Mouse (Mus musculus) midbrain, embryonic 16.5 days (tissue): ENCODE data around the gene Ptpn5. TPM values are rescaled to one million over a fixed set of nuclear protein-coding genes. Genes with fewer than 3 reads are reported as not detected.

Experiments used
- ATAC-seq: fragments of 200-750 bp; cut with Nextera tagmentation; 2 replicates; pipeline ENCODE4 v1.8.0; 2017; ENCODE audit warnings: moderate TSS enrichment
- H3K27ac ChIP-seq: fragments of 300-500 bp; sonication (generic); 2 replicates; pipeline ENCODE4 v1.5.1; 2014; ENCODE audit warnings: mild to moderate bottlenecking, low read length, mixed read lengths
- H3K27me3 ChIP-seq: fragments of 300-500 bp; sonication (generic); 2 replicates; pipeline ENCODE4 v1.6.1; 2014; ENCODE audit warnings: low read depth, low read length, mixed read lengths; ENCODE audit not compliant: control insufficient read depth, insufficient read depth
- H3K36me3 ChIP-seq: fragments of 300-500 bp; sonication (generic); 2 replicates; pipeline ENCODE4 v1.6.1; 2014; ENCODE audit warnings: mild to moderate bottlenecking, low read length, moderate library complexity, mixed read lengths; ENCODE audit not compliant: control insufficient read depth, insufficient read depth
- H3K4me1 ChIP-seq: fragments of 300-500 bp; sonication (generic); 2 replicates; pipeline ENCODE4 v1.6.1; 2014; ENCODE audit warnings: mild to moderate bottlenecking, low read length, mixed read lengths; ENCODE audit not compliant: control insufficient read depth, insufficient read depth
- H3K4me2 ChIP-seq: fragments of 300-500 bp; sonication (generic); 2 replicates; pipeline ENCODE4 v1.6.1; 2014; ENCODE audit warnings: mild to moderate bottlenecking, low read length, mixed read lengths
- H3K4me3 ChIP-seq: fragments of 300-500 bp; sonication (generic); 2 replicates; pipeline ENCODE4 v1.5.1; 2014; ENCODE audit warnings: low read depth, mild to moderate bottlenecking, low read length, moderate library complexity, mixed read lengths
- H3K9ac ChIP-seq: fragments of 300-500 bp; sonication (generic); 2 replicates; pipeline ENCODE4 v1.6.1; 2014; ENCODE audit warnings: low read depth, low read length, mixed read lengths
- H3K9me3 ChIP-seq: fragments of 300-500 bp; sonication (generic); replicated peaks from 2 replicates; pipeline ENCODE4 v1.6.1; 2014; ENCODE audit warnings: mild to moderate bottlenecking, low read length, mixed read lengths; ENCODE audit not compliant: control insufficient read depth, poor library complexity, severe bottlenecking
- WGBS: fragments of 180-500 bp; shearing (Covaris S2); extraction: QIAGEN DNeasy Blood & Tissue Kit; methylation state at CpG from one replicate; pipeline ENCODE4 v1.1.7; 2014; 5-methylcytosine and 5-hydroxymethylcytosine counted together
- polyA plus RNA-seq: library from polyadenylated mRNA; unstranded; fragments of >200 nt; fragmentation: Nextera tagmentation; extraction: Ambion mirVana; gene quantifications from 2 replicates; pipeline ENCODE4 v1.2.1, GENCODE M21; 2015

Ptpn5 gene
- polyA plus RNA-seq, 1 experiment from 2014 or later, result 194 TPM

GRCm38 (mm10) chr7:47059339-47059738 is 74.1 kb downstream of the Ptpn5 start:
- Histone ChIP-seq H3K4me3 (no peak overlapping the region), H3K9ac (no peak overlapping the region), H3K4me2 (no peak overlapping the region), H3K27me3 (no peaks in the 10 kb centered on the region), H3K4me1 (no peaks in the 10 kb centered on the region), H3K27ac (no peak overlapping the region), H3K9me3 (no peaks in the 10 kb centered on the region), H3K36me3 (no peaks in the 10 kb centered on the region)
- no peak for ATAC-seq
- 74% methylated on average over 7 of the region's 7 CpGs for WGBS

GRCm38 (mm10) chr7:47056273-47056672 is 77.2 kb downstream of the Ptpn5 start:
- Histone ChIP-seq H3K27me3 (no peaks in the 10 kb centered on the region), H3K9ac (no peak overlapping the region), H3K4me3 (no peak overlapping the region), H3K27ac (no peak overlapping the region), H3K4me1 (peaks cover 13% of the 10 kb centered on the region), H3K9me3 (no peaks in the 10 kb centered on the region), H3K4me2 (no peak overlapping the region), H3K36me3 (no peaks in the 10 kb centered on the region)
- ATAC-seq, result no peak
- 85% methylated on average over 4 of the region's 4 CpGs for WGBS

- WGBS, result 84% methylated on average over 9 of the region's 9 CpGs
These were observed 77.7 kb downstream of the Ptpn5 start for GRCm38 (mm10) chr7:47055744-47056143.

GRCm38 (mm10) chr7:47054666-47055065 is 78.8 kb downstream of the Ptpn5 start:
- Histone ChIP-seq H3K4me2 (no peak overlapping the region), H3K4me3 (no peak overlapping the region), H3K27ac (no peak overlapping the region), H3K27me3 (no peaks in the 10 kb centered on the region), H3K9ac (no peak overlapping the region), H3K4me1 (peaks cover 15% of the 10 kb centered on the region), H3K36me3 (no peaks in the 10 kb centered on the region), H3K9me3 (no peaks in the 10 kb centered on the region)
- WGBS, result 71% methylated on average over 2 of the region's 2 CpGs
- ATAC-seq, result no peak

More at GRCm38 (mm10) chr7:47055744-47056143, 77.7 kb downstream of the Ptpn5 start:
- Histone ChIP-seq H3K4me3 (no peak overlapping the region), H3K4me2 (no peak overlapping the region), H3K27me3 (no peaks in the 10 kb centered on the region), H3K9ac (no peak overlapping the region), H3K4me1 (peaks cover 15% of the 10 kb centered on the region), H3K9me3 (no peaks in the 10 kb centered on the region), H3K36me3 (no peaks in the 10 kb centered on the region), H3K27ac (no peak overlapping the region)
- no peak for ATAC-seq

- Histone ChIP-seq H3K4me2 (no peak overlapping the region), H3K4me3 (no peak overlapping the region), H3K27ac (no peak overlapping the region), H3K27me3 (peaks cover 4% of the 10 kb centered on the region; the same call in 1 of the 2 replicates), H3K4me1 (peaks cover 15% of the 10 kb centered on the region), H3K9me3 (no peaks in the 10 kb centered on the region), H3K36me3 (no peaks in the 10 kb centered on the region), H3K9ac (no peak overlapping the region)
- no peak for ATAC-seq
- 93% methylated on average over 15 of the region's 15 CpGs for WGBS
These were observed 80.2 kb downstream of the Ptpn5 start for GRCm38 (mm10) chr7:47053287-47053686.

GRCm38 (mm10) chr7:47052276-47052675 is 81.2 kb downstream of the Ptpn5 start:
- H3K27me3 ChIP-seq, result peaks cover 4% of the 10 kb centered on the region; the same call in 1 of the 2 replicates
- H3K9me3 ChIP-seq, result no peaks in the 10 kb centered on the region
- peaks cover 15% of the 10 kb centered on the region for H3K4me1 ChIP-seq
- peak overlapping the region; percentile 43 for H3K27ac ChIP-seq
- peak overlapping the region; percentile 27; the same call in 1 of the 2 replicates for H3K9ac ChIP-seq
- no peak for ATAC-seq
- H3K36me3 ChIP-seq, result no peaks in the 10 kb centered on the region
- H3K4me2 ChIP-seq, result peak overlapping the region; percentile 73
- WGBS, result 37% methylated on average over 3 of the region's 3 CpGs
- no peak overlapping the region for H3K4me3 ChIP-seq

GRCm38 (mm10) chr7:47051404-47052151 is 81.9 kb downstream of the Ptpn5 start:
- Histone ChIP-seq H3K9me3 (no peaks in the 10 kb centered on the region), H3K9ac (peak overlapping the region; percentile 88; the same call in 1 of the 2 replicates), H3K4me3 (peak overlapping the region; percentile 92), H3K4me1 (peaks cover 15% of the 10 kb centered on the region), H3K27ac (no peak overlapping the region), H3K27me3 (peaks cover 4% of the 10 kb centered on the region; the same call in 1 of the 2 replicates), H3K4me2 (peak overlapping the region; percentile 73), H3K36me3 (no peaks in the 10 kb centered on the region)
- ATAC-seq, result no peak
- 20% methylated on average over 1 of the region's 2 CpGs for WGBS

GRCm38 (mm10) chr7:47050766-47051165 is 82.7 kb downstream of the Ptpn5 start:
- H3K36me3 ChIP-seq, result no peaks in the 10 kb centered on the region
- peaks cover 15% of the 10 kb centered on the region for H3K4me1 ChIP-seq
- H3K4me2 ChIP-seq, result peak overlapping the region; percentile 73
- H3K27ac ChIP-seq, result peak overlapping the region; percentile 87
- peak overlapping the region; percentile 92 for H3K4me3 ChIP-seq
- peak; percentile 79 for ATAC-seq
- H3K9ac ChIP-seq, result peak overlapping the region; percentile 88
- H3K27me3 ChIP-seq, result peaks cover 4% of the 10 kb centered on the region; the same call in 1 of the 2 replicates
- H3K9me3 ChIP-seq, result no peaks in the 10 kb centered on the region
- under 1% methylated on average over 28 of the region's 34 CpGs for WGBS

GRCm38 (mm10) chr7:47050366-47050765 is 83.1 kb downstream of the Ptpn5 start, which contains the start of gene Tmem86a:
Gene Tmem86a, plus strand, starts transcription at chr7:47050601.
- Histone ChIP-seq H3K36me3 (no peaks in the 10 kb centered on the region), H3K27me3 (peaks cover 4% of the 10 kb centered on the region; the same call in 1 of the 2 replicates), H3K4me2 (peak within 1 kb of the TSS; percentile 73), H3K9ac (peak within 1 kb of the TSS; percentile 88), H3K9me3 (no peaks in the 10 kb centered on the region), H3K27ac (peak within 1 kb of the TSS; percentile 87), H3K4me1 (peaks cover 15% of the 10 kb centered on the region), H3K4me3 (peak within 1 kb of the TSS; percentile 92)
- under 1% methylated on average over 33 of the region's 33 CpGs for WGBS
- peak; percentile 99 for ATAC-seq
